Comparison of ENCODE assay signal across 22 mouse cellular contexts in the genomic region with DNA sequence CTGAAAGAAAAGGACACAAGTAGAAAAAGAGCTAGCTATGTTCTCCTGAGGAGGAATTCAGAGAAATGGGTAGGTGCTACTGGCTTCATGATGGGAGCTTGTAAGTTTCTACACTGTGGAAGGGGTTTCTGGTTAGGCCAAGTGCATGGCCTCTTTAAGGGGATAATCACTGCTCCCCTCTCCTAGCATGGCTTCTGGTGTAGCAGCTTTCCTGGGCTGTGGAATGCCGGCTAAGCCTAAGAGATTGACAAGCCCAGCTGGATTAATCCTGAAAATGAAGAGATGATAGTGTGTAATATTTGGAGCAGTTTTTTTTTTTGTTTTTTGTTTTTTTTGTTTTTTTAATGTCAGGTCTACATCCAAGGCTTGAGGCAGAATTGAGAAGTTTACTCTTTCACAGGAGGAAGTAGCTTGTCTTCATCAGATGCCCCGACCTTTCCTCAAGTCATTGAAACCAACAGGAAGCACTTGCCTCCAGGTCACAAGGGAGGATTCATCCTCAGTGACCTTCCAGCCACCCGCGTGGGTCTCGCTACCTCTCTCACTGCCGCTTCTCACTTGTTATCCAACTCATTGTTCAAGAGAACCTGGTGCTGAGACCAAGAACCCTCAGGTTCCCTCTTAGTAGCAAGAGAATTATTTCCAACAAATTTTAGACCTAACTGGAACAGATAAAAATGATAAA.
A peak's percentile ranks its signal among the peaks of the same experiment; 100 is the strongest.
DNase-seq lines count a peak whose midpoint lies in the region; ATAC-seq and TF ChIP-seq lines count a peak whose summit lies in the region.
"Had no signal": no experiment of that assay in that cellular context is flagged by ENCODE, and none has a peak within 500 bp of the region (broad histone marks: within the 10 kb centered on the region; RNA-seq: fewer than 3 reads in every experiment).

No protein-coding gene starts in this region.

- H3K79me2 ChIP-seq in MEL (ENCODE audit: control insufficient read depth, insufficient read depth, low read length, poor library complexity) = no peaks in the 10 kb centered on the region

- no peak for ATAC-seq in embryonic facial prominence, embryonic 14.5 days (ENCODE audit: low read depth)
- no peak for ATAC-seq in liver, embryonic 11.5 days (replicated peaks; ENCODE audit: low FRiP score)
- no peak for ATAC-seq in liver, embryonic 12.5 days
- ATAC-seq in monocyte, adult 5-6 weeks (replicated peaks; ENCODE audit: insufficient number of reproducible peaks, low FRiP score, low TSS enrichment, poor library complexity, severe bottlenecking) = peak; percentile 55; the same call in 1 of the 2 replicates
- ATAC-seq in CD4-positive, CD25-positive, alpha-beta regulatory T cell, adult 4 months = no peak
- ATAC-seq: forebrain, embryonic 15.5 days; hindbrain, embryonic 16.5 days; Patski had no signal

- no peaks in the 10 kb centered on the region for H3K27me3 ChIP-seq in embryonic facial prominence, embryonic 14.5 days (replicated peaks; ENCODE audit: control insufficient read depth, insufficient read depth, low read length)
- H3K27me3 ChIP-seq in embryonic facial prominence, embryonic 10.5 days (replicated peaks; ENCODE audit: low read depth, poor library complexity, severe bottlenecking) = no peaks in the 10 kb centered on the region
- no peaks in the 10 kb centered on the region for H3K27me3 ChIP-seq in liver, embryonic 11.5 days (replicated peaks; ENCODE audit: control insufficient read depth, insufficient read depth, low read length)
- no peaks in the 10 kb centered on the region; the same call in 1 of the 2 replicates for H3K27me3 ChIP-seq in liver, embryonic 12.5 days (replicated peaks)
- no peaks in the 10 kb centered on the region for H3K27me3 ChIP-seq in MEL (ENCODE audit: control insufficient read depth in 1 of 2, insufficient read depth in 2 of 2, low read length in 2 of 2)
- H3K27me3 ChIP-seq: forebrain, embryonic 15.5 days; heart, embryonic 13.5 days; hindbrain, embryonic 12.5 days; Patski had no signal

- H3K9ac ChIP-seq in embryonic facial prominence, embryonic 14.5 days (ENCODE audit: low read depth, low read length) = no peak overlapping the region
- H3K9ac ChIP-seq in liver, embryonic 11.5 days (ENCODE audit: low read depth, low read length) = no peak overlapping the region
- H3K9ac ChIP-seq in liver, embryonic 12.5 days = no peak overlapping the region
- H3K9ac ChIP-seq in MEL (ENCODE audit: control insufficient read depth, low read depth, low read length, poor library complexity, severe bottlenecking) = no peak overlapping the region
- H3K9ac ChIP-seq: forebrain, embryonic 15.5 days; heart, embryonic 13.5 days; hindbrain, embryonic 12.5 days had no signal

- no peak overlapping the region for H3K27ac ChIP-seq in embryonic facial prominence, embryonic 14.5 days (replicated peaks; ENCODE audit: low read depth, low read length)
- no peak overlapping the region for H3K27ac ChIP-seq in embryonic facial prominence, embryonic 10.5 days (replicated peaks)
- no peak overlapping the region for H3K27ac ChIP-seq in liver, embryonic 11.5 days (ENCODE audit: low read depth, low read length)
- no peak overlapping the region for H3K27ac ChIP-seq in liver, embryonic 12.5 days
- H3K27ac ChIP-seq in MEL (ENCODE audit: control insufficient read depth, low read depth, low read length) = no peak overlapping the region
- H3K27ac ChIP-seq: forebrain, embryonic 15.5 days; heart, adult 2 months; heart, embryonic 13.5 days; hindbrain, embryonic 12.5 days had no signal

- TF ChIP-seq EP300 in MEL (IDR thresholded peaks at IDR 0.05; ENCODE audit: low read depth in 1 of 2, low read length in 2 of 2) = no peak

- H3K4me2 ChIP-seq in embryonic facial prominence, embryonic 14.5 days (ENCODE audit: low read depth, low read length) = no peak overlapping the region
- no peak overlapping the region for H3K4me2 ChIP-seq in liver, embryonic 11.5 days
- no peak overlapping the region for H3K4me2 ChIP-seq in liver, embryonic 12.5 days
- H3K4me2 ChIP-seq: forebrain, embryonic 15.5 days; heart, embryonic 13.5 days; hindbrain, embryonic 12.5 days had no signal

- WGBS in embryonic facial prominence, embryonic 14.5 days = 49% methylated on average over 6 of the region's 6 CpGs
- 55% methylated on average over 6 of the region's 6 CpGs for WGBS in embryonic facial prominence, embryonic 10.5 days
- whole genome bisulfite sequencing in liver, embryonic 11.5 days = 51% methylated on average over 6 of the region's 6 CpGs
- WGBS in liver, embryonic 12.5 days (ENCODE audit: insufficient replicate concordance) = 43% methylated on average over 6 of the region's 6 CpGs

- TF ChIP-seq POLR2A in MEL (IDR thresholded peaks at IDR 0.05; ENCODE audit: control insufficient read depth in 1 of 2, insufficient read depth in 1 of 2, low read depth in 1 of 2, low read length in 2 of 2, poor library complexity in 1 of 2) = no peak

- H3K4me3 ChIP-seq in embryonic facial prominence, embryonic 14.5 days (ENCODE audit: low read depth, low read length) = no peak overlapping the region
- H3K4me3 ChIP-seq in embryonic facial prominence, embryonic 10.5 days = no peak overlapping the region
- no peak overlapping the region for H3K4me3 ChIP-seq in liver, embryonic 11.5 days (ENCODE audit: low read depth, low read length)
- no peak overlapping the region for H3K4me3 ChIP-seq in liver, embryonic 12.5 days
- no peak overlapping the region for H3K4me3 ChIP-seq in MEL (ENCODE audit: control insufficient read depth in 1 of 2, insufficient read depth in 1 of 2, low read depth in 2 of 2, low read length in 2 of 2)
- H3K4me3 ChIP-seq: forebrain, embryonic 15.5 days; heart, adult 2 months; heart, embryonic 13.5 days; hindbrain, embryonic 12.5 days had no signal

- no peaks in the 10 kb centered on the region for H3K9me3 ChIP-seq in embryonic facial prominence, embryonic 14.5 days (ENCODE audit: control insufficient read depth, low read length)
- no peaks in the 10 kb centered on the region for H3K9me3 ChIP-seq in embryonic facial prominence, embryonic 10.5 days
- no peaks in the 10 kb centered on the region for H3K9me3 ChIP-seq in liver, embryonic 11.5 days (ENCODE audit: control insufficient read depth, low read length)
- no peaks in the 10 kb centered on the region for H3K9me3 ChIP-seq in liver, embryonic 12.5 days (replicated peaks)
- H3K9me3 ChIP-seq in MEL (replicated peaks; ENCODE audit: insufficient read depth, low read length) = no peaks in the 10 kb centered on the region
- H3K9me3 ChIP-seq: forebrain, embryonic 15.5 days; heart, embryonic 13.5 days; hindbrain, embryonic 12.5 days had no signal

- DNase-seq in embryonic facial prominence, embryonic 14.5 days (ENCODE audit: low spot score) = peak; percentile 64
- no peak for DNase-seq in embryonic facial prominence, embryonic 10.5 days (ENCODE audit: low spot score)
- peak; percentile 11 for DNase-seq in liver, embryonic 11.5 days (ENCODE audit: low spot score)
- DNase-seq in MEL (ENCODE audit: low read depth, low spot score) = peak; percentile 29
- no peak for DNase-seq in embryo, embryonic 10 days (ENCODE audit: low spot score)
- DNase-seq: adrenal gland, adult 2 months; adrenal gland, postnatal 25 days; B cell, adult 2 months; cerebellum, adult 18-20 months; cerebellum, adult 9-11 months; cerebellum, postnatal 36 days; gastrocnemius, postnatal 36 days; heart, adult 2 months; heart, postnatal 4 days had no signal

- H3K36me3 ChIP-seq in embryonic facial prominence, embryonic 14.5 days (ENCODE audit: control insufficient read depth, insufficient read depth, low read length) = no peaks in the 10 kb centered on the region
- no peaks in the 10 kb centered on the region for H3K36me3 ChIP-seq in embryonic facial prominence, embryonic 10.5 days (replicated peaks)
- no peaks in the 10 kb centered on the region for H3K36me3 ChIP-seq in liver, embryonic 11.5 days (ENCODE audit: control insufficient read depth, insufficient read depth, low read length)
- H3K36me3 ChIP-seq in liver, embryonic 12.5 days = no peaks in the 10 kb centered on the region
- peaks cover 0 to 37% of the 10 kb centered on the region in 2 experiments; a peak in 2 of 4 replicates for H3K36me3 ChIP-seq in MEL (ENCODE audit: control insufficient read depth in 1 of 2, insufficient read depth in 2 of 2, low read length in 2 of 2)
- H3K36me3 ChIP-seq: forebrain, embryonic 15.5 days; heart, embryonic 13.5 days; hindbrain, embryonic 12.5 days had no signal

- no peak for TF ChIP-seq RAD21 in MEL (IDR thresholded peaks at IDR 0.05; ENCODE audit: low read depth, low read length)

- no peaks in the 10 kb centered on the region; the same call in 1 of the 2 replicates for H3K4me1 ChIP-seq in embryonic facial prominence, embryonic 14.5 days (ENCODE audit: control insufficient read depth, insufficient read depth, low read length)
- H3K4me1 ChIP-seq in embryonic facial prominence, embryonic 10.5 days = peaks cover 15% of the 10 kb centered on the region
- peaks cover 10% of the 10 kb centered on the region for H3K4me1 ChIP-seq in liver, embryonic 11.5 days (replicated peaks; ENCODE audit: control insufficient read depth, insufficient read depth, low read length)
- peaks cover 35% of the 10 kb centered on the region for H3K4me1 ChIP-seq in liver, embryonic 12.5 days
- peaks cover 27 to 41% of the 10 kb centered on the region in 2 experiments for H3K4me1 ChIP-seq in MEL (ENCODE audit: control insufficient read depth in 1 of 2, insufficient read depth in 2 of 2, low read length in 2 of 2)
- H3K4me1 ChIP-seq: forebrain, embryonic 15.5 days had no signal

- no peak for TF ChIP-seq CTCF in MEL (IDR thresholded peaks at IDR 0.05 in 2 of 3, conservative IDR thresholded peaks at IDR 0.05 in 1 of 3; ENCODE audit: control insufficient read depth in 1 of 3, insufficient read depth in 1 of 3, low read depth in 2 of 3, low read length in 3 of 3, poor library complexity in 1 of 3, severe bottlenecking in 1 of 3)

TF ChIP-seq in MEL, 35 proteins besides CTCF, POLR2A, EP300 and RAD21 (continues in another document):
- TF ChIP-seq TAL1 (IDR thresholded peaks at IDR 0.05; ENCODE audit: low read length) (no peak), RCOR1 (IDR thresholded peaks at IDR 0.05; ENCODE audit: low read depth, low read length) (no peak), USF2 (IDR thresholded peaks at IDR 0.05; ENCODE audit: borderline replicate concordance in 1 of 2, insufficient read depth in 1 of 2, low read depth in 1 of 2, low read length in 2 of 2) (no peak), NELFE (IDR thresholded peaks at IDR 0.05; ENCODE audit: low read depth, low read length) (no peak), KAT2A (conservative IDR thresholded peaks at IDR 0.05; ENCODE audit: low read depth, low read length) (no peak), CHD1 (IDR thresholded peaks at IDR 0.05; ENCODE audit: low read depth, low read length) (no peak), ETS1 (IDR thresholded peaks at IDR 0.05; ENCODE audit: low read depth, low read length) (no peak), MAX (IDR thresholded peaks at IDR 0.05; ENCODE audit: low read length) (no peak), SMC3 (IDR thresholded peaks at IDR 0.05; ENCODE audit: low read depth, low read length) (no peak), JUND (IDR thresholded peaks at IDR 0.05; ENCODE audit: low read depth, low read length) (no peak), MAZ (IDR thresholded peaks at IDR 0.05; ENCODE audit: low read depth, low read length) (no peak), ZNF384 (IDR thresholded peaks at IDR 0.05; ENCODE audit: low read depth, low read length) (no peak), GATA1 (IDR thresholded peaks at IDR 0.05; ENCODE audit: low read depth, low read length) (no peak)

Comparison
In these comparisons a context has a peak if more than half of its experiments do, and no peak if none do; other contexts are left out.
1. DNase-seq: peak in embryonic facial prominence, embryonic 14.5 days (single experiment), liver, embryonic 11.5 days (single experiment) and MEL (single experiment); none in embryonic facial prominence, embryonic 10.5 days (single experiment) and embryo, embryonic 10 days (single experiment).